Mouse (Mus musculus) retina, adult 2 months (tissue): ENCODE measurements around the gene Gan.

Experiments
- DNase-seq: peaks from one replicate; pipeline ENCODE4 v3.0.0-alpha.2; 2012; ENCODE audit warnings: low read depth, low spot score

Gan gene

DNA sequence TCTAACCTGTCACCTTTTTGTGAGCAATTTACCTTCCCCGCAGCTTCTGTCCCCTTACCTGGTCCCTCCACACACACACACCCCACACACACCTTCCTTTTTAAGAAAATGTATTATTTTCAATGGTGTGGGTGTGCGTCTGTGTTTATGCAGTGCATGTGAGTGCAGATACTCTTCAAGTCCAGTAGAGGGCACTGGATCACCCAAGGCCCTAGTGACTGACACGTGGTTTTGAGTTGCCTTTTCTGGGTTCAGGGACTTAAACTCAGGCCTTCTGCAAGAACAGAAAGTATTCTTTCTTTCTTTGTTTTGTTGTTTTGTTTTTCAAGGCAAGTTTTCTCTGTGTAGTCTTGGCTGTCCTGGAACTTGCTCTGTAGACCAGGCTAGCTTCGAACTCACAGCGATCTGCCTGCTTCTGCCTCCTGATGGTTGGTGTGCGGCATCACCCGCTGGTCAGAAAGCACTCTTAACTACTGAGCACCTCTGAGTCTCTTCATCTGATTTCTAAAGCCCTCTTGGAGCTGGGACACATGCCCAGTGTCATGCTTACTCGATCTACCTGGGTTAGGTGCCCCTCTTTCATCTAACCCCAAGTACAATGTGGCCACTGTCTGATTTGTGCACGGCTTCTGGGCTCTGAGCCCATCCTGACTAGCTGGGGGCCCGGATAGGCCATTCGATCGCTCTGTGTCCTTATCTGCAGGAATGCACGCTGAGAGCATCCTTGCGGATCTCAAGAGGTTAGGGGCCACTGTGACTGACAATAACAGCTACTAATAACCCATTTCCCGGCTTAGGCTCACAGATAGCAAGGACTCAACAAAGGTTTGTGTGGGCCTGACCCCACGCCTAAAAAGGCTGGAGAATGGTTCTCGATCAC is 95.7 kb downstream of the Gan start:
- DNase-seq = no peak

DNA sequence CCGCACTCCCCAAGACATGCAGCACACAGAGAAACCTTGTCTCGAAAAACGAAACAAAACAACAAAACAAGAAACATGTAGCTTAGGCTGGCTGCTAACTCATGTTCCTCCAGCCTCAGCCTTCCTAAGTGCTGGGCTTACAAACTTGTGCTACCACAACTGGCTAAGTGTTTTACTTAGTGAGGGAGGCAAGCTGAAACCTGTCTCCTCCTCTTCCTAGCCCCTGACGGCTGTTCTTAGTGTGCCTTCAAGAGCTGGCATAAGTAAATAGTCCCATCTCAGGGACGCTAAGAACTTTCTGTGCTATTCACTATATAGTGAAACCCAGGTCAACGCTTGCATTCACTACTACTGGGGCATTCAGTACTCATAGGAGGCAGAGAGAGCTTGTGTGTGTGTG is 96.6 kb downstream of the Gan start:
- no peak for DNase-seq

DNA sequence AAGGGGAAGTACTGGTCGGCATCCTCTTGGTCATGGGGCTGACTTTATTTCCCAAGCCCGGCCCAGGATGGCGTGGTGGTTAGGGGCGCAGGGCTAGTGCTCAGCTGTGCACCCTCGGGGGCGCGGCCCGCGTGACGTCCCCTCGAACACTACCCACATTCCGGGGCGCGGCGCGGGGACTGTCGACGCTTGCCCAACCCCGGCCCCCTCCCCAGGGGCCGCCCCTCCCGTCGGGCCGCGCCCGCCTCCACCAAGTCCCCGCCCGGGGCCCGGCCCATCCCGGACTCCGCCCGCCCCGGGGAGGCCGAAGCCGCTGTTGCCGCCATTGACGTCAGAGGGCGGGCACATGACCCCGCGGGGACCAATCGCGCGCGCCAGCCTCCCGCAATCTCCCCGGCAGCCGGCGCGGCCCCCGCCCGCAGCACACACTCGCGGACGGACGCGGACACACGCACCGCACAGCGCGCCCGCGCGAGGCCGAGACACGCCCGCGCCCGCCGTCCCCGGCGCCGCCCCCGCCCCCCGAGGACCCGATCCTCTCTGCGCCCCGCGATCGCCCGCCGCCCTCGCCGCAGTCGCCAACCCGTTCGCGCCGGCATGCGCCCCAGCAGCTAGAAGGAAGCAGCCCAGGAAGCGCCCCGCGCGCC is 98.5 kb downstream of the Gan start:
- peak; percentile 77 for DNase-seq

- no peak for DNase-seq
These were observed 99.3 kb downstream of the Gan start, which contains the start of gene Cmip for GRCm38 (mm10) chr8:117257029-117257820. Cmip (plus strand) TSS chr8:117257064.

GRCm38 (mm10) chr8:117257821-117258575 is 100.1 kb downstream of the Gan start:
- DNase-seq = no peak

DNA sequence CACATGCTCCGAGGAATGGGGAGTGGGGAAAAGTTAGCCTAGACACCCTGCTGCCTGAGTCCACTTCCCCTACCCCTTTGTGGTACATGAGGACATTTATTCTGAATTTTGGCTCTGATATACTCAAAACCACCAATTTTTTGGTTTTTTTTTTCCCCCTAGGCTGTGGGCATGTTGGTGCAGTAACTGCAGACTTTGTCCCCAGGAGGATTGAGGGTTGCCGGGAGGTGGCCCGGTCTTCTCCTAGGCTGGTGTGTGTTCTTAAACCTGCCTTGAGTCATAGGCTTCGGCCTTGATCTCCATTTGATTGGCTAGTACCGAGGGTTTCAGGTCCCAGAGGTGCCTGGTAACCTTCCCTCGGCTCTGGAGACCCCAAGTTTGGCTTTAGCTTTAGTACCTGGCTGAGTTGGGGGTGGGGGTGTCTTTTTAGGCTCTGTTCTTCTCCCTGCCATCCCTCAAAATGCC is 100.7 kb downstream of the Gan start:
- DNase-seq = no peak

GRCm38 (mm10) chr8:117259431-117260001 is 101.6 kb downstream of the Gan start:
- DNase-seq = no peak

DNA sequence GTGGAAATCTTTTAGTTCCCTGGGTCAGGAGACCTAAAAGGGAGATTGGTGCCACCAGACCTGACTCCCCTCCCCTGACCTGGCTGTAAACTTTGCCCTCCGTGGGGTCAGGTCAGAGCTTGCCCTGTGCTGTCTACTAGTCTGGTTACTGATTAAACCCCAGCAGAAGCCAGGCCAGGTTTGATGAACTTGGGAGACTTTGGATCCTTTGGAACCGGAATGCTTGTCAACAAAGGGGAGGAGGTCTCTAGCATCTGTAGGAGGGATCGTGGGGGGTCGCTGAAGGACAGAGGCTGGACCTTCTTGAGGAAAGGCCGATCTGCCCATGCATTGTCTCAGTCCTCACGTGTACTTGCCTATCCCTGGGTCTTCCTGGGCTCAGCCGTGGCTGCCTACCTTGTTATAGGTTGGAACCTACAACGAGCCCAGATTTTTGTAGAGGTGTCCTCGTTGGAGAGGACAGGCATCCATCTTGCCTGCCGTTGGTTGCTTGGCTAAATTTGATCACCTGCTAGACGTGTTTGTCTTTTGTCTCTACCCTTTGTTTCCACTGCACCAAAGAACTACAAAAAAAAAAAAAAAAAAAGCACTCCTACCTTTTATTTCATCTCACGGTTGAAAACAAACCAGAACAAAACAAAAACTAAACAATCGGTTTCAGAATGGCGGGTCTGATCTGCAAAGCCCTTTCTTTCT is 102.4 kb downstream of the Gan start:
- no peak for DNase-seq

DNA sequence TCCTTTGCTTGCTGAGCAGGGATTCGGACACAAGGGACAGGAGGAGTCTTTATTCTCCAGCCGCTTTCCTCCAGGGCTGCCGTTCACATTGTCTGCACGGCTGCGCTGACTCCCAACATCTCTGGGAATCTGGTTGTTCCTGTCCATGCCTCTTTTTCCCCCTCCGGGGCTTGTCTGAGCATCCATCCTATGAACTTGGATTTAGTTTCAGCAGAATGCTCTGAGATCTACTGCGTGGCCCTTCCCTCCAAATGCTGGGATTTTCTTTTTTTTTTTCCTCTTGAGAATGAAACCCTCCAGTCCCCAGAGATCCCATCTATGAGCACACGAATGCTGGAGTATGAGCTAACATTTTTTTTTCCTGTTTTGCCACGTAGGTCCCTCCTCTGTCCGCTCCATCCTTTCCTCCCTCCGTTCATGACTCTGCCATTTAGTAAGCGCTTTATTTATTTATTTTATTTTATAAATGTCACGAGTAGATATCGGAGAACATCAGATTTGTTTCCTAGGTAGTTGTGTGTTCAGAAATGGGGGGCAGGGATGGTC is 103.1 kb downstream of the Gan start:
- no peak for DNase-seq

GRCm38 (mm10) chr8:117261702-117262101 is 103.8 kb downstream of the Gan start:
- no peak for DNase-seq

GRCm38 (mm10) chr8:117262685-117263084 is 104.8 kb downstream of the Gan start:
- DNase-seq = no peak

- DNase-seq = no peak
These were observed 105.5 kb downstream of the Gan start for GRCm38 (mm10) chr8:117263442-117263841.

GRCm38 (mm10) chr8:117265079-117265478 is 107.1 kb downstream of the Gan start:
- no peak for DNase-seq
